Comparison of ENCODE assay signal across 10 mouse cellular contexts in genomic region chr11:79290473-79290872, GRCm38 (mm10). TPM values are rescaled to one million over a fixed set of nuclear protein-coding genes. Genes with fewer than 3 reads are reported as not detected.
DNase-seq lines count a peak whose midpoint lies in the region; ATAC-seq and TF ChIP-seq lines count a peak whose summit lies in the region.
"Had no signal": no experiment of that assay in that cellular context is flagged by ENCODE, and none has a peak within 500 bp of the region (broad histone marks: within the 10 kb centered on the region; RNA-seq: fewer than 3 reads in every experiment).

No protein-coding gene starts in this region.

- no peaks in the 10 kb centered on the region for H3K27me3 ChIP-seq in embryonic facial prominence, embryonic 11.5 days (ENCODE audit: control insufficient read depth, insufficient read depth, low read length)
- no peaks in the 10 kb centered on the region for H3K27me3 ChIP-seq in lung, embryonic 14.5 days (ENCODE audit: insufficient read depth, low read length)
- no peaks in the 10 kb centered on the region for H3K27me3 ChIP-seq in forebrain, embryonic 15.5 days
- H3K27me3 ChIP-seq: liver, embryonic 15.5 days had no signal

- no peak overlapping the region for H3K4me3 ChIP-seq in embryonic facial prominence, embryonic 11.5 days (ENCODE audit: low read depth, low read length)
- H3K4me3 ChIP-seq in lung, embryonic 14.5 days (ENCODE audit: low read depth, low read length) = no peak overlapping the region
- no peak overlapping the region for H3K4me3 ChIP-seq in forebrain, embryonic 15.5 days
- H3K4me3 ChIP-seq: liver, embryonic 15.5 days had no signal

- no peaks in the 10 kb centered on the region for H3K36me3 ChIP-seq in embryonic facial prominence, embryonic 11.5 days (replicated peaks; ENCODE audit: control insufficient read depth, insufficient read depth, low read depth, low read length)
- H3K36me3 ChIP-seq in lung, embryonic 14.5 days (ENCODE audit: insufficient read depth) = no peaks in the 10 kb centered on the region
- no peaks in the 10 kb centered on the region for H3K36me3 ChIP-seq in forebrain, embryonic 15.5 days
- H3K36me3 ChIP-seq: G1E; liver, embryonic 15.5 days had no signal

- no peak for ATAC-seq in embryonic facial prominence, embryonic 11.5 days (replicated peaks; ENCODE audit: insufficient number of reproducible peaks, low FRiP score, low TSS enrichment, low read depth)
- ATAC-seq in lung, embryonic 14.5 days (ENCODE audit: insufficient read depth) = no peak
- ATAC-seq in forebrain, embryonic 15.5 days (replicated peaks) = no peak

- H3K27ac ChIP-seq in embryonic facial prominence, embryonic 11.5 days (replicated peaks; ENCODE audit: low read depth, low read length) = no peak overlapping the region
- H3K27ac ChIP-seq in lung, embryonic 14.5 days (ENCODE audit: low read depth) = no peak overlapping the region
- no peak overlapping the region for H3K27ac ChIP-seq in forebrain, embryonic 15.5 days (replicated peaks)
- H3K27ac ChIP-seq: liver, embryonic 15.5 days had no signal

- DNase-seq in embryo, embryonic 10 days (ENCODE audit: low spot score) = peak; percentile 59
- DNase-seq in embryo, embryonic 9.5 days (ENCODE audit: extremely low spot score) = no peak
- DNase-seq in ovary, postnatal 36 days (ENCODE audit: low spot score) = peak; percentile 46
- DNase-seq in ovary, postnatal 10 days (ENCODE audit: low spot score) = no peak
- DNase-seq in embryonic facial prominence, embryonic 11.5 days (ENCODE audit: low spot score) = peak; percentile 28
- DNase-seq in lung, embryonic 14.5 days = peak; percentile 79
- DNase-seq in spleen, postnatal 14 days (ENCODE audit: low spot score in 2 of 2) = no peak

- peak; percentile 80 for TF ChIP-seq CTCF in lung, embryonic 14.5 days (IDR thresholded peaks at IDR 0.05; ENCODE audit: low read depth)

- H3K4me2 ChIP-seq in embryonic facial prominence, embryonic 11.5 days (ENCODE audit: low read depth, low read length) = no peak overlapping the region
- H3K4me2 ChIP-seq in lung, embryonic 14.5 days = no peak overlapping the region
- H3K4me2 ChIP-seq in forebrain, embryonic 15.5 days (replicated peaks) = no peak overlapping the region
- H3K4me2 ChIP-seq: liver, embryonic 15.5 days had no signal

- WGBS in embryonic facial prominence, embryonic 11.5 days = 54% methylated on average over 2 of the region's 2 CpGs
- WGBS in lung, embryonic 14.5 days = 33% methylated on average over 2 of the region's 2 CpGs
- WGBS in forebrain, embryonic 15.5 days = 62% methylated on average over 2 of the region's 2 CpGs

- no peaks in the 10 kb centered on the region for H3K4me1 ChIP-seq in embryonic facial prominence, embryonic 11.5 days (ENCODE audit: control insufficient read depth, insufficient read depth, low read length)
- H3K4me1 ChIP-seq in lung, embryonic 14.5 days (ENCODE audit: insufficient read depth) = peaks cover 8% of the 10 kb centered on the region
- no peaks in the 10 kb centered on the region for H3K4me1 ChIP-seq in forebrain, embryonic 15.5 days

- H3K9ac ChIP-seq in embryonic facial prominence, embryonic 11.5 days (replicated peaks; ENCODE audit: low read length) = no peak overlapping the region
- no peak overlapping the region for H3K9ac ChIP-seq in lung, embryonic 14.5 days
- no peak overlapping the region for H3K9ac ChIP-seq in forebrain, embryonic 15.5 days (replicated peaks)
- H3K9ac ChIP-seq: liver, embryonic 15.5 days had no signal

- no peaks in the 10 kb centered on the region for H3K9me3 ChIP-seq in embryonic facial prominence, embryonic 11.5 days (replicated peaks; ENCODE audit: control insufficient read depth, low read length)
- H3K9me3 ChIP-seq in lung, embryonic 14.5 days (ENCODE audit: low read depth, low read length) = no peaks in the 10 kb centered on the region
- H3K9me3 ChIP-seq in forebrain, embryonic 15.5 days = no peaks in the 10 kb centered on the region
- H3K9me3 ChIP-seq: G1E; liver, embryonic 15.5 days had no signal

RNA-seq across cellular contexts. Expression of gene Gm9964, which starts 6.2 kb away (rescaled TPM):
- not detected in 2 replicates for polyA plus RNA-seq in embryonic facial prominence, embryonic 11.5 days (2014; fragmentation: Nextera tagmentation; extraction: Ambion mirVana)
- polyA plus RNA-seq in lung, embryonic 14.5 days (2014; fragmentation: Nextera tagmentation; extraction: Ambion mirVana) = not detected in 2 replicates
- polyA plus RNA-seq in forebrain, embryonic 15.5 days (2015; fragmentation: Nextera tagmentation; extraction: Ambion mirVana) = not detected in 2 replicates
- polyA plus RNA-seq: G1E; liver, embryonic 15.5 days had no signal

RNA-seq across cellular contexts. Expression of gene Wsb1, which starts 36.0 kb away (rescaled TPM):
- 433 and 480 TPM in 2 replicates for polyA plus RNA-seq in embryonic facial prominence, embryonic 11.5 days (2014; fragmentation: Nextera tagmentation; extraction: Ambion mirVana)
- 266 and 274 TPM in 2 replicates for polyA plus RNA-seq in lung, embryonic 14.5 days (2014; fragmentation: Nextera tagmentation; extraction: Ambion mirVana)
- polyA plus RNA-seq in forebrain, embryonic 15.5 days (2015; fragmentation: Nextera tagmentation; extraction: Ambion mirVana) = 438 and 470 TPM in 2 replicates

RNA-seq across cellular contexts. Expression of gene Nf1, which starts 49.0 kb away (rescaled TPM):
- 8.1 and 10.4 TPM in 2 replicates for polyA plus RNA-seq in embryonic facial prominence, embryonic 11.5 days (2014; fragmentation: Nextera tagmentation; extraction: Ambion mirVana)
- polyA plus RNA-seq in lung, embryonic 14.5 days (2014; fragmentation: Nextera tagmentation; extraction: Ambion mirVana) = 10.2 and 12.6 TPM in 2 replicates
- polyA plus RNA-seq in forebrain, embryonic 15.5 days (2015; fragmentation: Nextera tagmentation; extraction: Ambion mirVana) = 5.9 and 6.4 TPM in 2 replicates

Comparison
In these comparisons a context has a peak if more than half of its experiments do, and no peak if none do; other contexts are left out.
1. DNase-seq: peak in embryo, embryonic 10 days (single experiment), ovary, postnatal 36 days (single experiment), embryonic facial prominence, embryonic 11.5 days (single experiment) and lung, embryonic 14.5 days (single experiment); none in embryo, embryonic 9.5 days (single experiment), ovary, postnatal 10 days (single experiment) and spleen, postnatal 14 days (0 of 2).